Mouse (Mus musculus): Measurements from ENCODE around the gene Gm3558. TPM values are rescaled to one million over a fixed set of nuclear protein-coding genes. Genes with fewer than 3 reads are reported as not detected.

The Gm3558 gene
- 0.48 and 0.87 TPM in 2 replicates for polyA plus RNA-seq (2021; fragmentation: Nextera tagmentation)
- long read RNA-seq, experiment 1, partial matches to known transcripts: 1 of 1 reads
- long read RNA-seq, experiment 1, other reads (novel, unspliced or antisense): 0 of 1 reads
- long read RNA-seq, experiment 2, partial matches to known transcripts: 1 of 12 reads
- long read RNA-seq, experiment 2, other reads (novel, unspliced or antisense): 11 of 12 reads

DNA sequence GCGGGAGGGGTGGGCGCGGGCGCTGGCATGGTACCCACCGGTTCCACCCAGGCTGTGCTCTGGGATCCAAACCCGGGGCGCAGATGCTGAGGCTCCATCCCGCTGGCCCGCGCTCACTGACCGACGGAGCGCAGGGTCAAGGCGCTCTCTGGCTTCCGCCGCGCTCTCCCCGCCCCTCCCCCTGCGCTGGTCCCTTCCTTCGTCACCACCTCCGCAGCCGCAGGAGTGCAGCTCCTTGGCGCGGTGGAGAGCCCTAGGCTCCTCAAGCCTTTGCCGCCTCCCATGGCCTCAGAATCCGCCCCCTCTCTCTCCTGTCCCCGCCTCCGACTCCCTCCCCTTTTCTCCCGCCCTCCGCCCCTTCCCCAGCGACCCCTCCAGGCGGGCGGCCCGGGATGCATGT, at the start of gene Gm3558:
Gene Gm3558, minus strand, starts transcription at position 185 of the 400 bp plus-strand sequence.

DNA sequence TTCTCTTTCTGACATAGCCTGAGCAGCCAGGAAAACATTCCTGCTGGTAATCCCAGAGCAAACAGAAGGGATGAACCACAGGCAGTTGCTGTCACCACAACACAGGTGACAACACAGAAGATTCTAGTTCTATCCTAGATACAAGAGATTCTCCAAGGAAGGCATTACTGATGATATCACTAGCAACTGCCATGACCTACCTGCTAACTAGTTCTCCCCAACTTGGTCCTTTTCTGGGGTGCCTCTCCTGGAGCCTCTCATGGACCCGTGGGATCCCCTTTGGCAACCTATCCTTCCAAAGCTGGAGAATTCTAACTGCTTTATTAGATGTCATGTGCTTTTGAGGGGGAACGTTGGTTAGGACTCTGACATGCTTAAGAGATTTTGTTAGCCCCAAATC, 27.1 kb upstream of the Gm3558 start, which contains the start of gene Gm10338:
Gene Gm10338, minus strand, starts transcription at position 101 of the 400 bp plus-strand sequence.

Other genes starting within 250 kb of the Gm3558 start
- not detected in 2 replicates for gene Gm5797, start 236.2 kb downstream of the Gm3558 start, polyA plus RNA-seq (2021; fragmentation: Nextera tagmentation)
- gene Gm8374, start 203.4 kb downstream of the Gm3558 start, polyA plus RNA-seq (2021; fragmentation: Nextera tagmentation): not detected in 2 replicates
- gene Gm3755, start 117.6 kb downstream of the Gm3558 start, polyA plus RNA-seq (2021; fragmentation: Nextera tagmentation): not detected in 2 replicates
- gene Gm3752, start 84.8 kb downstream of the Gm3558 start, polyA plus RNA-seq (2021; fragmentation: Nextera tagmentation): 0.85 and 0.89 TPM in 2 replicates
- not detected in 2 replicates for gene Gm10338, start 27.0 kb upstream of the Gm3558 start, polyA plus RNA-seq (2021; fragmentation: Nextera tagmentation)
- gene Gm10128, start 75.4 kb upstream of the Gm3558 start, polyA plus RNA-seq (2021; fragmentation: Nextera tagmentation): not detected in 2 replicates
- not detected in 2 replicates for gene Gm26661, start 223.0 kb upstream of the Gm3558 start, polyA plus RNA-seq (2021; fragmentation: Nextera tagmentation)
- gene Flnb, start 249.4 kb upstream of the Gm3558 start, polyA plus RNA-seq (2021; fragmentation: Nextera tagmentation): 1.5 and 1.9 TPM in 2 replicates